Mouse (Mus musculus): ENCODE measurements around the gene Adig.

Adig gene

DNA sequence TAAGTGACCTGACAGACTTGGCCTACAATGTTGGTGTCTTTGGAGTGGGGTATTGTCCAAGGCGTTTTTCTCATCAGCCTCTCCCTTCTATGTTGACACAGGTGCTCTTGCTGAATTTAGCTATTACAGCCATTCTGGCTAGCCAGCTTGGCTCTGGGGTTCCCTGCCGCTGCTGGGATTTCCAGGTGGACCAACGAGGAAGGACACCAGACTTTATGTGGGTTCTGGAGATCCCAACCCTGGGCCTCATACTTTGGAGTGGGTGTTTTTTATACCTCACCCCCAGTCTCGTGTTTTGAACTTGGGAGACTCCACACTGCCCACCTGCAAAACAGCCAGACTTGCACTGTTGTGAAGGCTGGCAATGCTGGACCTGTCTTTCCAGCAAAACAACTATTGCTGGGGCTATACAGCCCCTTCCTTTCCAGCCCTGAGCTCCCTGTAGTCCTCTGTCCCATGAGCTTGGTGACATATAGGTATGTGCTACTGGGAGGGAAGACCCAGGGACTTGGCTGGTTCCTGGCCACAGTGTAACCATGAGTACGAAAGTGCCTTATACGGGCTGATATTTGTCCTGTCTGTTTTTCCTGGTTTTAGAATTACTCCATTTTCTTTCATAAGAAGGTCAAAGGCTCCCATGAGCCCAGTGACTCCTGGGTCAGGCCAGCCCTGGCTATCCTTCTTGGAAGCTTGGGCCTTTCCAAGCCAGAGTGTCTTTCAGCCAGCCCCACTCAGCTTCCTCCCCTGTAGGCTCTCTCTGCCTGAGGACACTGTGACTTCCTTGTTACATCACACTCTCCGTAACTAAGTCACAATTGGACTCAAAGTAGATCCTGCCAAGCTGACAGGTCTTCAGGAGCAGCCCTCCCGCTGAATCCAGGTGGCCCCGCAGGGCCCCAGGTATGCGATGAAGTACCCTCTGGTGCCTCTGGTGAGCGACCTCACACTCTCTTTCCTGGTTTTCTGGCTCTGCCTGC is at the start of gene Adig:
TSS of gene Adig (plus strand) at position 777 of the 977 bp plus-strand sequence.
- no peak for DNase-seq (ENCODE audit: low spot score in 2 of 2)

DNA sequence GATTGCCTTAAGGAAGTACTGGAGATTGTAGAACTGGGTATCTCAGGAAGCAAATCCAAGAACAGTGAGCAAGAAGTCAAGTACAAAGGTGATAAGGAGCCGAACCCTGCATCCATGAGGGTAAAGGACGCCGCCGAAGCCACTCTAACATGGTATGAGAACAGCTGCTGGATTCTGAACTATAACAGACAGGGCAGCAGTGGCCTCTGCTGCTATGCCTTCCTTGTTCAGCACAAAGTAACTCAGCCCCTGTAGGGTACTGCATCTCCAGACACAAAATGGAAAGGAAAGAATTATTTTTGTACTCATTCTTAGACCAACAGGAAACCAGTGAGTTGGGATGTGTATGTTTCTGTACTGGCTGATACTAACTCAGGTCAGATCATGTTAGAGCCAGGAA is 46.0 kb upstream of the Adig start:
- no peak for DNase-seq (ENCODE audit: low spot score in 2 of 2)

DNA sequence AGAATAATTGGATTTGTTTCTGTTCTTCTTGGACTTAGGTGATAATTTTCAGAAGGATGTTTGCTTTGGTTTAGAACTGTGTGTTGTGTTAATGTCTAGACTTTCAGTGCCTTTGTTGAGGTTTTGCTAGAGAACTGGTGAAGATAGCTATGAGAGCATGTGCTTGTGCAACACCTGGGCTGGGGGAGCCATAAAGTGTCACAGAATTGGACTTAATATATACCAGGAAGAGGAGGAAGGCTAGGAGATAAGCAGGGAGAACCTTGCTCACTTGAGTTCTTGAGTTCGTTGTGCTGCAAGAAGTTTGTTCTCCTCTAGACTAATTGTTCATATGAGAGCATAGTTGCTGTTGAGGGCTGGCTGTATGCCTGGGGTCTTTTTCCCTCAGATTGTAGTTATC is 44.8 kb upstream of the Adig start:
- no peak for DNase-seq (ENCODE audit: low spot score in 2 of 2)

DNA sequence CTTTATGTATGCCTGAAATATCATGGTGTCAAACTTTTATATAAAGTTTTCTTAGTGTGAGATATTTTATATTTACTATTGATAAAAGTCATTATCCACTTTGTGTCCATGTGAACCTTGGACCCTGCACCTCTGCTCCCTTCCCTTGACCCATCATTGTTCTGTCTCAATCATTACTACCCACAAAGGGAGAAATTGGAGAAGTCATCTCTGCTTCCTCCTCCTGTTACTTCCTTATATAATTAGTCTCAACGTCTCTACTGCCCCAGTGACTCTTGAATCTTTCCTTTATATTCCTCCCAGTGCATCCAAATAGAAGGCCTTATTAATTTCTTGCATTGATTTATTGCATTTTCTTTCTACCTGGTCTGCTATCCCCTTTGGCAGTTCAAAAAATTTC is 40.0 kb upstream of the Adig start:
- DNase-seq (ENCODE audit: low spot score in 2 of 2), result no peak

DNA sequence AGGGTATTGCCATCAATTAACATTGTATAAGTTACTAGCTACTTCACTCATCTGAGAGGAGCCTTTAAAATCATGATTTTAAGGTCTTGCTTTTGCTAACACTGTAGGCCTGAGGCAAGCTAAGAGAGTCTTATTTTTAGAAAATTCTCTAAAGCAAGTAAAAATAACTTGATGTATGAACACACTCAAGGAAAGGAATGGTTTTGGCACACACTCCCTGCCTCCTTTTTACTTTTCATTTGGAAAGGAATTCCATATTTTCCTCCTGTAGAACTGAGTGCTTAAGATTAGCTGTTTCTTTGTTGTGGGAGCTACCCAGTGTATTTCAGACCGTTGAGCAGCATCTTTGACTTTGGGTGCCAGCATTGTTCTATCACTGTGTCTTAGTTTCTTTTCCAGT is 28.3 kb upstream of the Adig start:
- DNase-seq (ENCODE audit: low spot score in 2 of 2), result no peak

DNA sequence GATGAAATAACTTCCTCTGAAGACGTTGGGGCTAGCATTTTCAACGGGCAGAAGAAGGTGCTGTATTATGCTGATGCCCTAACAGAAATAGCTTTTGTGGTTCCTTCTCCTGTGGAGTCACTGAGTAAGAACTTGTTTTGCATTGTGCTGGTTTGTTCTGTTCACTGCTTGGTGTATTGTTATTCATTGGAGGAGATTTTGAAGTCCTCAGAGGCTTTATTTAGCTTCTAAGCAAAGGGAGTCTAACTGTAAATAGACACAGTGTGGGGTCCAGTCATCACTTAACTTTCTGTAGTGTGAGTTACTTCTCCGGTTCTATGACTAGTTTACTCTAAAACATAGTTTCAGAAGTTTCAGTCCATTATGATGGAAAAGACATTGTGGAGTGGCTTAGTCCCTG is 24.8 kb upstream of the Adig start:
- DNase-seq (ENCODE audit: low spot score in 2 of 2), result no peak

DNA sequence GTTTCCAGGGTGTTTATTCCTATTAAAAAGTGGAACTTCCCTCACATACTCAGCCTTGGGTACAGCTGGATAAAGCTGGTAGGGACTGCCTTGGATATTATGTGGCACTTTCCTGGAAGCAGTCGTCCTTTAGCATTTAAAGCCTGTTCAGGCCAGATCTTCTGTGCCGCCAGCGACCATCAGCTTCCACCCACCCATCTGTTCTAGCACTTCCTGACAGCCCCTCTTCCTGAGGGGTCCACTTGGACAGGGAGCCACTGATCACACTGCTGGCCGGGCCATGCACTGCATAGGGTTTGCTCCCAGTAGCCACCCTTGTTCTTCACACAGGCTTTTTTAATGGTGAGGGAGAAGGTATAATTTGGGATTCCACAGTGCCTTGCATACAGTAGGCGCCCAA is 4.0 kb upstream of the Adig start:
- no peak for DNase-seq (ENCODE audit: low spot score in 2 of 2)

DNA sequence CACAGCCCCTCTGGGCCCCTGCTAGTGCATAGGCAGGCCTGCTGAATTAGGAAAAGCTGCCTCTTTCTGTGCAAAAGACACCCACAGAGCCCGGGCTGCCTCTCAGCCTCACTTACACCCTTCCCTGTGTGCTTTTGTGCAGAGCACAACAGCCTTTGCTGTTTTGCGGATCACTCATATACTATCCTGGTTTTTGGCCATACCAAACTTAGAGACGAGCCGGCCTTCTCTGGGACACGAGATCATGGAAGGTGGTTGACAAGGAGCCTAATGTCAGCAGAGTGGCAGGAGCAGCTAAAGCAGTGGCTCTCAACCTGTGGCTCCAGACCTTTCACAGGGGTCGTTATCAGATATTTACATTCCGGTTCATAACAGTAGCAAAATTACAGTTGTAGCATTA is 814 bp downstream of the Adig start:
- DNase-seq (ENCODE audit: low spot score in 2 of 2), result no peak

DNA sequence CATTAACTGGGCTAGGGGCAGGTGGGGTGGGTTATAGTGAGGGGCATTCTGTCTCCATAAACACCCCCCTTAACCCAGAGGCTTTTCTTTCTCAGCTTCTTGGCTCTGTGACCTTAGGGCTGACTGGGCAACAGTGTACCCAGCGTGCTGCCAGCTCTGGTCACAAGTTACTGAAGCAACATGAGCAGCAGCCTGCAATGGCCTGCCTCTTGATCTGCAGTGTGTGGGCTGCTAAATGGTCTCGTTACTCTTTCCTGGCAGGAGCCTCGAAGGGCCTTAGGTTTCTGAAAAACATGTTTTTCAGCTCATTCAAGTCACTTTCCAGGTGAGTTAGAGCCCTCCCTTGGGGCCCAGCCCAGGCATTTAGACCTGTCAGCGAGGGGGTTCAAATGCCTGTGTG is 1.3 kb downstream of the Adig start:
- no peak for DNase-seq (ENCODE audit: low spot score in 2 of 2)

DNA sequence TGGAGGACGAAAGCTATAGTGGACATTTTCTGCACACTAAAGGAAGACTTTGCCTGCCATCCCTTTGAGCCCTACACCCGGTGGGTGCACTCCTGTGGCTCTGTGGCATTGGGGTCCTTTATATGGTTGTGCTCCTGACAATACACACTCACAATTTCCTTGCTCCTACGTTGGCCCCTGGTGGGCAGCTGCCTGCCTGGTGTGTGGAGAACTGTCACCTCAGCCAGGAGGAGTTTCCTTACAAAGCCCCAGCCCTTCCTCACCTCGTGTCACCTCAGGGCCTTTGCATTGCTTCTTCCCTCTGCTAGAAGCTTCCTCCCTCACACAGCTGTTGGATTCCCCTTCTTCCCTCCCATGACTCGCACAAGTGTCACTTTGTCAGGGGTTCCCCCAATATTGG is 4.1 kb downstream of the Adig start:
- DNase-seq (ENCODE audit: low spot score in 2 of 2), result no peak

DNA sequence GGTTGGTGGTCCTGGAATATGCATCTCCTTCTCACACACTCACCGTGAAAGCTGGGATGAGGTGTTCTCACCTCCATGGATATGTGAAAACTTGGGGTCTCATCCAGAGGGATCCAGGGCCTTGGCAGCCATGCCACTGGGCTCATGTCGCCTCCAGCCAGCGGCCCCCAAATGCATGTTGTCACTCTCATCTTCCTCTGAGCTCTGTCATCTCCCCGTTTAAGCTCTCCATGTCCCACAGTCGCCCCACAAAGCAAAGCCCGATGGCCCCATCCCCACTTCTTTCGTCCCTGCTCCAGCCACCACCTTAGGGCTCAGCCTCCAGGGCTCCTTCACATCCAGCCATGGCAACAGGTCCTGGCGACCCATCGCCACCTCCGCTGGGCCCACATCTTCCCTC is 4.6 kb downstream of the Adig start:
- DNase-seq (ENCODE audit: low spot score in 2 of 2), result no peak

DNA sequence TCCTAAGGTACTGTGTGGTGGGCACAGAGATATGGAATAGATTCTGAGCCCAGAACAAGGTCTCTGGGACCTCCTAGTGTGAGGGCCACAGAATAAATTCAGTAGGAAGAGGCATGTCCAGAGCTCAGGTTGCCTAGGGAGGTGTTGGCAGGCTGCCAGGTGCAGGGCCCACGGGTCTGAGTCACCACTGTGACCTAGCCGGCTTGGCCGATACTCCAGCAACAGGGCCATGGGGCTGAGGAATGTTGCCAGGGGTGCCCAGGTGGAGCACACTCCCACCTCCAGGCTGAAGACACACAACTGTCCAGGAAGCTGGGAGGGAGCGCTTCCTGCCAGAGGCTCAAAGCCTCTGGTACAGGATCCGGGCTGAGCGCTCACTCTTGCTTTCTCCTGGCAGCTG is 8.3 kb downstream of the Adig start:
- no peak for DNase-seq (ENCODE audit: low spot score in 2 of 2)

DNA sequence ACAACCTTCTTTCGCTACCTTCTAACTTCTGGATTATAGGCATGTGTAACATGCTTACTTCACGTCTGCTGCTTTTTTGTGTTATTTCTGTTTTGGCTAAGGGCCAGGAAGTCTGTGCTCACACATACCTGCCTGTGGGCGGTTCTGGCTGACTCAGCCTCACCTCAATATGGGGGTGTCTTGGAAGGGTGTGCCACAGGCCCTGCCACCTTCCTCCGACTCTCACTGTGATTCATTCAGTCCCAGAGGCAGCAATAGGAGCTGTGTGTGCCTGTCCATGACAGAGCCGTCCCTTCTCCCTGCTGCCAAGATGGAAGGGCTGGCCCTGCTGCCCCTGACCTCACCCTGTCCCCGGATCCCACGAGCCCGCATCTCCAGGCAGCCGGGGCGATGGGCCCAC is 10.1 kb downstream of the Adig start, which contains the start of gene Arhgap40:
TSS of gene Arhgap40 (plus strand) at position 269 of the 400 bp plus-strand sequence.
- peak in 1 of 2 experiments; percentile 13 for DNase-seq (ENCODE audit: low spot score in 2 of 2)

DNA sequence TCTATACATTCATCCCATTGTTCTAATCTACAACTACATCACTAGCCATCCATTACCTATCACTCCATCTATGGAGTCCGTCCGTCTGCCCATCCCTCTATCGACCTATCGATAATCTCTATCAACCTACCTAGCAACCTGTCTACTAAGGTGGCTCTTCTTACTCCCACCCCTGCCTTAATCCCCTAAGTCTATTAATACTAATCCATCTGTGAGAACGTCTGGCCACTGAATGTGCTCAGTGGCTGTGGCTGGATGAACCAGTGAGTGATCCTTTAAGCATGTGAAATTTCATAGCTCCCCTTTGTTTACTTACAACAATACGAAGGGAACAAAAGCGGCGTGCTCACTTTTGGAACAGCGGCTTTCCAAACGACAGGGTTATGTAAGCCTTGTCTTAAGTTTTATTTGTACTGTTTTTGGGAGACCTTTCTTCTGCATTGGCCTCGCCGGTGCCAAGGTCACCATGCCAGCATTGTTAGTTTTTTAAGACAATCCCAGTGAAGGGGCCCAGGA is 11.5 kb downstream of the Adig start:
- no peak for DNase-seq (ENCODE audit: low spot score in 2 of 2)

DNA sequence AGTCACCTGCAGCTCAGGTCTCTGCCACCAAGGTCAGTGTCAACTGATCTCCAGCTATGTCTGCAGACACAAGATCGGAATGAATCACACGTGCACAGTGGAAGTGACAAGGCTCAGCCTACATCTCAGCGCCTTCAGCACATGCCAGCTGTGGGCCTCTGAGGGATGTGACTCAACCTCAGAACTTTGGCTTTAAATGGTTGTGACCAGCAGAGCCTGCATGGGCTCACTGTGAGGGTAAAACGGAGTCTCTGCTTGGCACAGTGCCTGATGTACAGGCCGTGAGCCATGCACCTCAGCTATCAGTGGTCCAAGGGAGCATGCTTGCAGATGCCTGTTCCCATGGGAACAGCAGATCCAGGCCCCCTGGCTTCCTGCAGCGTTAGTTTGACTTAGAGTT is 16.2 kb downstream of the Adig start:
- no peak for DNase-seq (ENCODE audit: low spot score in 2 of 2)

DNA sequence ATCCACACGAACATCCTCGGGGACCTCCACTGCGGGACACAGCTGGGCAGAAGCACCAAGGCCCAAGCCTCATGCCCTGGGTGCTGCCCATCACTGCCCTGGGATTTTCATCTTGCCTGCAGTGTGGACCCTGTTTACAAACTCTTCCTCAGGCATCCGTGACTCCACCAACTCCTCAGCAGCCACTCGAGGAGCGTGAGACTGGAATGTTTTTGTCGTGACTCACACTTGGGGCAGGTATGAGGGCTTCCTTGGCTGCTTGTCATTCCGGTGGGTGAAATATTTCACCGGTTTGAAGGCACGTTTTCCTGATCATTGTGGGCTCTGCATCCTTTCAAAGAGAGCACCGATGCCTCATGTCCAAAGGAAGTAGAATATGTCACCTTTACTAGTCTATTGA is 16.7 kb downstream of the Adig start:
- DNase-seq (ENCODE audit: low spot score in 2 of 2), result no peak

DNA sequence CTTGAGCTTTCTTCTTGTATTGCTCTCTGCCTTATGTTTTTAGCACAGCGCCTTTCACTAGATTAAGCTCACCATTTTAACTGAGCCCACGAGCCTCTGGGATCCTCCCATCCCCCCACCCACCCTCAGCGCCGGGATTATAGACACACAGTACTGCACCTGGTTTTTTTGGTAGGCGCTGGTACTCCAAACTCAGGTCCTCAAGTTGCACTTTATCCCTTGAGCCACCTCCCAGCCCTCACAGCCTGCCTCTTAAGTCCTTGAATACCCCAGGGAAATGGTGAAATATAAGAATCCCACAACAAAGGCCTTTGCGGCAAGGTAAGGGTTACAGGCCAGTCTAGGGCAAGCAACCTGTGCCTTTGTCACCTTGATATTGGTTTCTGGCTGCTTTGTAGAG is 17.4 kb downstream of the Adig start:
- no peak for DNase-seq (ENCODE audit: low spot score in 2 of 2)

DNA sequence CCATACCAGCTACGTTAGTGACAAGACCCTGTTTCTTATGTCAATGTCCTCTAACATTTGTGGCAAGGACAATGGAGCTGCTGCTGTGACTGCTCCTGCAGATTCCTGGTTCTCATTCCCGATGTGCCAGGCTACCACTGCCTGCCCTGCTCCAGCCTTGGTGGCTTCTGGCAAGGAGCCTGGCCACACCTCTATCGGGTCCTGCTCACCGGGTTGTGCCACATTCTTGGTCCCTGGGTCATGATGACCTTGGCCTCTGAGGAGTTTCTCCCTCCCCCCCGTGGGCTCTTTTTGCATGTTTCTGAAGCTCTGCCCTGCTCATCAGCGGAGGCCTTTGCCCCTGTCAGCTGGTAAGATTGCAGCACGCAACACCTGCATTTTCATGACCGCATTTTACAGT is 20.6 kb downstream of the Adig start:
- DNase-seq (ENCODE audit: low spot score in 2 of 2), result no peak

DNA sequence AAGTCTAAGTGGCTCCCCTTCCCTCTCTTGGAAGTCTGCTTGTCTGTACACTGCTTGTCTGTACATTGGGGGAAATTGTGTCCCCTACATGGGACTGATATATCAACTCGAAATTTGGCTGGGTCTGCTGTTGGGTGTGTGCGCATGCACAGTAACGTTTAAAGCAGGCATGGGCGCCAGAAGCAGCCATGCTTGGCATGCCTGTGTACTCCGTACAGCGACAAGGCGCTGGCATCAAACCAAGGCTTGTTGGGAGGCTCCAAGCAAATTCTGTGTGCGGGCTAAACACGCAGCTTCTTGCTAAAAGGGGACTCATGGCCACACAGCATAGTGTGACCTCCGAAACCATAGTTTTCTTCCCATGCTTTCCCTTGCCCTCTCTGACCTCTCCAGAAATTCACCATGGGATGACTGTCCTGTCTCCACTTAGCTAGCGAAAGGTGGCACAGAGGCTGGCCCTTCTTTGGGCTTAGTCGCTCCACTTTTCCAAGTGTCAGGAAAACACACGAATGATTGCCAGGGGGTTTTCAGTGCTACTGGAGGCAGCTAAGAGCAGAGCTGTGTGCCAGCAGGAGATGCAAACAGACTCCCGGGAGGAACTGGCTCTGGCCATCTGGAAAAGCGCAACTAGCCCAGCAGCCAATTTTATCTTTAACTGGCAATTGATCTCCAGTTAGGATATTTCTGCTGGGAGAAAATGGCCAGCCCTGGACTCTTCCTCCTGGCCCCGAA is 21.9 kb downstream of the Adig start:
- DNase-seq (ENCODE audit: low spot score in 2 of 2), result no peak

DNA sequence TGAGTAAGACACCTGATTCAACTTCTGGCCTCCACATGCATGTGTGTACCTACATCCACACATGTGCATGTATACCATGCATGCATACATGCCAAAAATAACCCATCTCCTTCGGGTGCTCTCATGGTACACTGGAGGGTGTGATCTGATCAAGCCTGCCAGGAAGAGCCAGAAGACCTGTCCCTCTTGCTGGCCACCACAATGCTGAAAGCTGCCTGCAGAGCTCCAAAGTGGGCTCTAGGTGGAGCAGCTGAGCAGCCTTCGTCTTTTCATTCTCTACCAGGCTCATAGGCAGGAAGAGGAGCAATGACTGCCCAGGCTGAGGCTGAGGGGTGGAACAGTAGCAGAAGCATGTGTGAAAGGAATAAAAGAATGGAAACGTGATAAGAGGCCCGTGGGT is 31.7 kb downstream of the Adig start:
- peak in 1 of 2 experiments; percentile 18 for DNase-seq (ENCODE audit: low spot score in 2 of 2)

DNA sequence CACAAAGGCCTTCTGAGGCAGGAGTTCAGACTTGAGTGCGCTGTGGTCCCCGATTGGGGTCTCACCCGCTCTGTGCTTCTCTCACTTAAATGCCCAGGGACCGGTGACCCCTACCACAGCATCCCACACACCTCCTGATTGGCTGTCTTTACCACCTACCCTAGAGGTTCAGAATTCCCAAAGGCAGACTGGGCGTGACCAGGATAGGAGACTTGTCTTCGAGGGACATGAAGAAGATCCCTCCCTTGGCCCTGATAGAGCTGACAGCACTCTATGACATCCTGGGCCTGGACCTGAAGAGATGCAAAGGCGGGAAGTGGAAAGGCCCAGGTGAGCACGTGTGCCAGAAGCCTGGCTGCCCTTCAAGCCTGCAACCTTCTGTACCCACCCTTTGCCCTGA is 32.1 kb downstream of the Adig start:
- no peak for DNase-seq (ENCODE audit: low spot score in 2 of 2)

DNA sequence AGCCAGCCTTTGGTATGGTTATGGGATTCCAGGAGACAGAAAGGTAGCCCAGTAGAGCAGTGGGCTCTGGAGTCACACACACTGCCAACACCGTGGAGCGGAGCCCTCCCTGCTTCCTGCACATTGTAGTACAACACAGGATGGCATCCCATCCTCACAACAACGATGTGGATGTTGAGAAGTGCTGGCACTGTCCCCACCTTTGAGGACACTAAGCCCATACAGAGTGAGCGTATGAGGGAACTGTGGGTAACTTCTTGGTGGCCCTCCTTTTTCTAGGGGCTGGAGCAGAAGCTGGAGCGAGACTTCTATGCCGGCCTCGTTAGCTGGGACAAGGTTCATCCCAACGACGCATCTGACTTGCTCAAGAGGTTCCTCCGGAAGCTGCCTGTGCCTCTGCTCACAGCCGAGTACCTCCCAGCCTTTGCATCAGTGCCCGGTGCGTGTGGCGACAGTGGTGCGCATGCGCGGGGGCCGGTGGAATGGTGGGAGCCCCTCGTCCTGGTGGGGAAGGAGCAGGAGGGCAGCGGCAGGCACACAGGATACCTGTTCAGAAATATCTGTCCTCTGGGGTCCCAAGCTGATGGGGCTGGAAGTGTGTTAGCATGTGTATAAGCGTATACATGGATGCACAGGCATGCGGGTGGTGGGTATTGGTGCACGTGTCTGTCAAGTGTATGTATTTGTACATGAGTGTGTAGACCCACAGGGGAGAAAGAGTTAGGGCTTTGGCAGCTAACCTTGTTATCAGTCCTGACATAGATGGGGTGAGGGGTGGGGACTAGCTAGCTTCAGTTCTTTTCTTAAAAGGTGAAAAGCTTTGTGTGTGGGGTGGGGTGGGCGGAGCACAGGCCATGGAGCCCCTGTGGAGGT is 37.3 kb downstream of the Adig start:
- DNase-seq (ENCODE audit: low spot score in 2 of 2), result no peak

All from right cerebral cortex, postnatal 36 days (tissue).